Mouse (Mus musculus) adrenal gland (tissue): ENCODE results near the gene Etfdh.
"Not testable (repeated sequence)": the region's sequence is repeated elsewhere in the genome, so short reads cannot be mapped to it uniquely, and the experiment has no call there.

ENCODE experiments used
- intact Hi-C: fragments of 180-260 bp; cut with DNase I; formaldehyde crosslinking; loops from one replicate; pipeline ENCODE4 v1.15.1; 2025

Etfdh gene

DNA sequence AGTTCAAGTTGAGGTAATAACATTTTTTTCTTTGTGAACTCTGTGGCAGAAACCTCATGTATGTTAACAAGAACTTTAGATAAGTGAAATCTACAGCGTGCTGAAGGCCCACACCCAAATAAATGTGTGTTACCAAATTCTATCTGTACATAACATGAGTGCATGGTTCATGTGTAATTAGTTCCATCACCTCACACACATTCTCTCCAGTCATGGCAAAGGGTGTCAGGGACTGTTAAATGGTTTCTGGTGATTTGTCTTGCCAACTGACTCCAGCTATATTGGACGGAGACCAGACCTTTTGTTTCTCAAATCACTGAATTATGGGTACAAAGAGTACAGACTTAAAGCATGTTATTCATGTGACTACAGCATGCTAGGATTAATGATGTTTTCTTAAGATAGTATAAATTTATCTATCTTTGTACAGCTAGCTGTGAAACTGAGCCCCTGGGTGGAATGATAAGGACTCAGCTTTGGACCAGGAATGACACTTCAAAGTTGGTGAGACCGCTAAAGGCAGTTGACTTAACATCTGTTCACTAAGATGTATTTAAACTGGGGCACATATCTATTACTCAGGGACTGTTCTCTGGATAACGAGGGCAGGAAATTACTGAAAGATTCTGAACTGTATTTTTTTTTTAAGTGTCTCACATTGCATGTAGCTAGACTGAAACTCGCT lies 49.3 kb downstream of the Etfdh start:
- intact Hi-C loops, result no loop called here

DNA sequence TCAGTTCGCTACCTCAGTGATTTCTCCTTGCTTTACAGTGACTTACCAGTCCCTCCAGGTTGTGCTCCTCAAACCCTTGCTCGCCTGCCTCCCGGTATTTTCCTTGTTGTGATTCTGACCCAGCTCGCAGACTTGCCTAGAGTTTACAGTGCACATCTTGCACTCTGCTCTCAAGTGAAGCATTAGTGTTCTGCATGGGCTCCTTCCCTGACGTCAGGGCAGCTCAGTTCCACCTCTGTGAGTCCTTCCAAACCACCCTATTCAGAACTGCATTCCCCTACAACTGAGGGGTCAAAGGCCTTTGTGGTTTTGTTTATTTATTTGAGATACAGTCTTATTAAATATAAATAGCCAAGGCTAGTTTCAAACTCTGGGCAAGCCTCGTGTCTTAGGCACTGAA lies 51.1 kb downstream of the Etfdh start:
- intact Hi-C loops, result no loop called here

DNA sequence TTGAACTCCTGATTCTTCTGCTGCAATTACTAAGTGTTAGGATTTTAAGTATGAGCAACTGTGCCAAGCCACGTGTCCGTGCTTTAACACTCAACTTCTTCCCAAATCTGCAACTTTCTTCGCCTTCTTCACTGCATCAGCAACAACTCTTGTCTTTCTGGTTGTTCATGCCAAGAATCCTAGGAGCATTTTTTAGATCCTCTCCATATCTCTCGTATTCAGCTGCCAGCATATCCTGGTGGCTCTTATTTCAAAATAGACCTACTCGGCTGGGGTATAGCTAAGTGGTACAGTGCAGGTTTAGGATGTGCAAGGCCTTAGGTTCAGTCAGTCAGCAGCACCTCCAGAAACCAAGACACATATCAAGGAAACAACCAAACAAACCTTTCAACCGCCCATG lies 51.7 kb downstream of the Etfdh start:
- intact Hi-C loops, result no loop called here

GRCm38 (mm10) chr3:79576865-79577264 lies 52.4 kb downstream of the Etfdh start:
- intact Hi-C loops, result no loop called here

DNA sequence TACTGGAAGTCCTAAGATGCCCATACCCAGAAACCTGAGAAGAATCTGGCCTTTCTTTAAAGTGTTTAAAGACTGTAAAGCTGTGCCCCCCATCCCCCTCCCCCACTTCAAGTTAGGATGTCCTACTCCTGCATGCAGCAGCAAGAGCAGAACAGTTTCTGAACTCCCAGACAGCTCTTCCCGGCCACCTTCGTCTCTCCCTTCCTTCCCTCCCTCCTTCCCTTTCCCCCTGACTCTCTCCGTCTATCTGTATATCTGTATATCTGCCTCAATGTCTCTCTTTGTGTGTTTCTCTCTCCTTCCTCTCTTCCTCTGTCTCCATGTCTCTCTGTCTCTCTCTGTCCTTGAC lies 52.9 kb downstream of the Etfdh start:
- intact Hi-C loops, result no loop called here

DNA sequence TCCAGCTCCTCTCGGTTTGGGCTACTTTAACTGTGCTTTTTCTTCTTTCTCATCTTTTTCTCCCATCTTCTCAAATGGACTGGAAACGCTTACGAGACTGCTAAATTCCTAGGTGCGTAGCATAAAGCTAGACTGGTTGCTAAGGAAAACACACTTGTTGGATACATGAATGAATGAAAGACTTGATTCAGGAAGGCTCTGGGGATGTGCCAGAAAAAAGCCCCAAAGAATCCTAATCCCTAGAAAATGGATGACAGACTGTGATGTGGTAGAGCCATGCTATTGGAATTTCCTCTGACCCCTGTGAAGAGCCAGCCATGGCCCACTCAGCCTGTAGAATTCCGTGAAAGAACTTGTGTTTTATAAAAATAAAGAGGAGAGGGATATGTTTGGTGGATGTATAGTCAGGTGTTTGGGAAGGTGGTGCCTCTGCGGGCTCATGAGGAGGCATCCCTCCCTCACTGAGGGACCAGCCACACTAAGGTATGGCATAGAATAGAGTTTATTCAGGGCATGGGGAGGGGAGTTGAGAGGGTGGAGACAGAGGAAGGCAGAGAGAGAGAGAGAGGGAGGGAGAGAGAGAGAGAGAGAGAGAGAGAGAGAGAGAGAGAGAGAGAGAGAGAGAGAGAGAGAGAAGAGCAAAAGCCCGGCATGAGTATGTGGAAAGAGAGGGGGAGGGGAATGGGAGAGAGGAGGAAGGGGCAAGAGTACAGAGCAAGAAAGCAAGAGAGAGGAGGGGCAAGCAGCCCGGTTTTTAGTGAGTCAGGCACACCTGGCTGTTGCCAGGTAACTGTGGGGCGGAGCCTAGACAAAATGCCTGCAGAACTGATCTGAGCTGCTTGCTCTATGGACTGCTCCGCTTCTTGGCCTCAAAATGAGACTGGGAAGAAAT lies 53.5 kb downstream of the Etfdh start:
- intact Hi-C loops, result no loop called here

DNA sequence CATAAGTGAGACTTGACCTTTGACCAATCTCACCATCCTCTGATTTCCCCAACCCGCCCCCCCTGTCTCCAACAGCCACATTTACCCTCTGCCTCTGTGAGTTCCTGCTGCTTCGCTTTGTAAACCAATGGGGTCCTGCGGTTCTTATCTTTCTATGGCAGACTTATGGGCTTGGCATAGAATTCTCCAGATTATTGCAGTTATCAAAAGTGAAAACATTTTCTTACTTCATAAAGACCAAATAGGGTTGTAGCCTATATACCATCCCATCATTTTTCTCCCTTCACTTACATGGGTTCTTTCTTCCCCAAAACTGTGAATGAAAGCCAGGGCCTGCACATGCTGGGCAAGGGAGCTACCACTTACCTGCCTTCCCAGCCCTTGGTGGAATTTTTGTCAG lies 55.0 kb downstream of the Etfdh start:
- intact Hi-C loops, result no loop called here

DNA sequence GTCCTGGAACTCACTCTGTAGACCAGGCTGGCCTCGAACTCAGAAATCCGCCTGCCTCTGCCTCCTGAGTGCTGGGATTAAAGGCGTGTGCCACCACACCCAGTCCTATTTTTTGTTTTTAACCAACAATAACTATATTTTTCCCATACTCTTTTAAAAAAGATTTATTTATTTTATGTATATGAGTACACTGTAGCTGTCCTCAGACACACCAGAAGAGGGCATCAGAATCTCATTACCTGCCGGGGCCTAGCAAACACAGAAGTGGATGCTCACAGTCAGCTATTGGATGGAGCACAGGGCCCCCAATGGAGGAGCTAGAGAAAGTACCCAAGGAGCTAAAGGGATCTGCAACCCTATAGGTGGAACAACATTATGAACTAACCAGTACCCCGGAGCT lies 55.9 kb downstream of the Etfdh start:
- intact Hi-C loops, result not testable (repeated sequence)

- intact Hi-C loops, result no loop called here
Observed at GRCm38 (mm10) chr3:79572399-79572798, 56.9 kb downstream of the Etfdh start.

- intact Hi-C loops, result loop anchor here (10.0 kb wide), 2 partner anchors 55 to 285 kb away; partner anchors contain the start of gene Rapgef2
Observed at GRCm38 (mm10) chr3:79569351-79569681, 60.0 kb downstream of the Etfdh start.

- intact Hi-C loops, result loop anchor here (10.0 kb wide), 2 partner anchors 54 to 284 kb away; partner anchors contain the start of gene Rapgef2
Observed at GRCm38 (mm10) chr3:79568629-79569350, 60.5 kb downstream of the Etfdh start.

DNA sequence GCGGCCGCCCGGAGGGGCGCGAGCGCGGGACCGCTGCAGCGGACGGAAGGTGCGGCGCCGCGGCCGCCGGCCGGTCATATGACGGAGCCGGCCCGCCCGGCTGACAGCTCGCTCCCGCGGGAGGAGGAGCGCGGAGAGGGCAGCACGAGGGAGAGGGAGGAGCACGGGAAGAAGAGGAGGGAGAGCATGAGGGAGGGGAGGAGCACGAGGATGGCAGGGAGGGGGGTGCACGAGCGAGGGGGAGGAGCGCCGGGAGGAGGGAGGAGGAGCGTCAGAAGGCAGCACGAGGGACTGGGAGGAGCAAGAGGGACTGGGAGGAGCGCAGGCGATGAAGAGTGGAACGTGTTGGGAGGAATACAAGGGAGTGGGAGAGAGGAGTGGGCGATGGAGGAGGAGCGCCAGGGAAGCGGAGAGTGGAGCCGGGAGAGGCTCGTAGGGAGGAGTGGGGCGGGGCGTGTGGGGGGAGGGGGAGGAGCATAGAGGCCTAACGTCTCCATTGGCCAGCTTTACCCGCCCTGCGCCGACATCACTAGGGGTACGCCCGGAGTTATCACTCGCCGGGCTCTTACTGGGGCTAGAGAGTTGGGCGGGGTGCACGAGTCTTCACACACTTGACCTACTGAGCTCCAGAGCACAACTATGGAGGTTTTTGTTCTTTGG lies 61.5 kb downstream of the Etfdh start, which contains the start of gene Fnip2:
Fnip2 (minus strand) TSS at position 94 of the 660 bp plus-strand sequence.
- intact Hi-C loops, result loop anchor here (10.0 kb wide), 2 partner anchors 53 to 283 kb away; partner anchors contain the start of gene Rapgef2

GRCm38 (mm10) chr3:79566716-79567691 lies 62.3 kb downstream of the Etfdh start:
- intact Hi-C loops, result loop anchor here (10.0 kb wide), 2 partner anchors 52 to 282 kb away; partner anchors contain the start of gene Rapgef2

DNA sequence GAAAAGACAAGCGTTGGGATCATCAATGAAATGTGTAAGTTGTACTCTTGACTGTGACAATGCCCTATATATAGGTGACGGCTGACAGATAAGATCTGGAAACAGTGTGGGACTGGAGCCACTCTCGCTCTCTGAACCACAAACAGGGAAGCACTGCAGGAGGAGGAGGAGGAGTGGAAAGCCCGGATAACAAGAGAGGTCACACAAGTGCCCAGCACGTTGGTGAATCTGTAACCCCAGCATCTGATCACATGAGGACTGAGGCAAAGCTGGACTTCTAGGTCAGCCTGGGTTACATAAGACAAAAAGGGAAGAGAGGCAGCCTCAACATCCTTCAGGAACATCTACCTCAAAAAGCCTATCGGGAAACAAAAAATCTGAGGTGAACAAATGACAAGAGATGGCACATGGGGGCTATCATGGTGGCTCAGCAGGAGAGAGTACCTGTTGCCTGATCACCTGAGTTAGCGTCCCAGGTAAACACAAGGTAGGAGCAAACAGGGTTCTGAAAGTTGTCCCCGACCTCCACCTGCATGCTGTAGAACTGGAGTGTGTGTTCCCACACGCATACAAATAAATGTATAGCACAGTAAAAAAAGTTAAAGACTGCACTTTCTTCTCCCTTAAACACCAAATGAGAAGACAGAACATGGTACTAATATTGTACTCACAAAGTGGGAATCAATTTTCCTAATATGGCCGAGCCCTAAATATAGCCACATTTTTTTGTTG lies 64.3 kb downstream of the Etfdh start:
- intact Hi-C loops, result loop anchor here (10.0 kb wide), 2 partner anchors 50 to 280 kb away; partner anchors contain the start of gene Rapgef2

GRCm38 (mm10) chr3:79563511-79563910 lies 65.8 kb downstream of the Etfdh start:
- intact Hi-C loops, result loop anchor here (10.0 kb wide), 2 partner anchors 49 to 279 kb away; partner anchors contain the start of gene Rapgef2

DNA sequence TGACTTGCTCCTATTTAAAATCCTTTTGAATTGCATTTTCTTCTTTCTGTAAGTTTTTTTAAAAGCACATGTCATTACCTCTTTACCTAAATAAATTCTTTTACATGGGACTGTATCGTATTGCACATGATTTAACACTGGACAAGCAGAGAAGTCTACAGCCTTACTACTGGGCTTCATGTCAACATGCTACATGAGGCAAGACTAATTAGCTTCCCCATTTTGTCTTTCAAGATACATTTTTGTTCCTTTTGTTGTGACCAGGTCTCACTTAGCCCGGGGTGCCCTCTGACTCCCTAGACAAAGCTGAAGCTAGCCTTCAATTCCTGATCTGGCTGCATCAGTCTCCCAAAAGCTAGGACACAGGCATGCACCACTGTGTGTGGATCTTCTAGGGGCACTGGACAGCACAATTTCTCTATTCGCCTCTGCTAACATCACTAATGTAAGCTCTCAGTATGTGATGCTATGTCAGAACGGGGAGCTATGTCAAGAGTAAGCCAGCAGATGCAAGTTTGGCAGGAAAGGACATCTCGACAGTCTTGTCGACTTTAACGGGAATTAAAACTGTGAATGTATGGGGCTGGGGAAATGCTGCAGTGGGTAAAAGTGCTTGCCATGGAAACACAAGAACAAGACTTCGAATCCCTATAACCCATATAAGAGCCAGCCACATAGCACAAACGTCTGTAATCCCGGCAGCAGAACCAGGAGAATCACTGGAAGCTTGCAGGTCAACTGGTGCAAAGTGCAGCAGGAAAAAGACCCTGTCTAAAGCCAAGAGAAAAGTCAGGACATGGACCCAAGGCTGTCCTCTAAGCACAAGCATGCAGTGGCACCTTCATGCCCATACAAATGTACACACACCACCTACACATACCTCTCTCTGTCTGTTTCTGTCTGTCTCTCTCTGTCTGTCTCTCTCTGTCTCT lies 67.2 kb downstream of the Etfdh start:
- intact Hi-C loops, result loop anchor here (10.0 kb wide), 2 partner anchors 47 to 277 kb away; partner anchors contain the start of gene Rapgef2

DNA sequence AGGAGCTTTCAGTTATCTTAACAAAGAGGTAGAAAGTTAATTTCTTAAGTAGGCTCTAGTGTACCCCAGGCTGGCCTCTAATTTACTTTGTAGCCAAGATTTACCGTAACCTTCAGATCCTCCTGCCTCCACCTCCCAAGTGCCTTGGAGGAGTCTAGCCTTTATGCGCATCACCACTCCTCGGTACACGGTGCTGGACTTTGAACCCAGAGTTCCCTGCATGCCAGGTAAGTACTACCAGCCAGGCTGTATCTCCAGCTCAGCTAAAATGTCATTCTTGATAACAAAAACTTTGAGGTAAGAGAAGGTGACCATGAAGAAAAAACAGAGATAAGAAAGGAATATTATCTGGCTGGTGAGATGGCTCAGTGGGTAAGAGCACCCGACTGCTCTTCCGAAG lies 68.7 kb downstream of the Etfdh start:
- intact Hi-C loops, result loop anchor here (10.0 kb wide), 2 partner anchors 46 to 276 kb away; partner anchors contain the start of gene Rapgef2

GRCm38 (mm10) chr3:79559773-79560045 lies 69.6 kb downstream of the Etfdh start:
- intact Hi-C loops, result loop anchor here (10.0 kb wide), 2 partner anchors 45 to 275 kb away; partner anchors contain the start of gene Rapgef2
